Mouse (Mus musculus): Measurements from ENCODE around the gene Fbxl8.

GRCm38 (mm10) chr8:105315073-105315769, 50.8 kb downstream of the Fbxl8 start:
- TF ChIP-seq CTCF (IDR thresholded peaks at IDR 0.05; ENCODE audit: low read depth, low read length) (no peak), POLR2A (IDR thresholded peaks at IDR 0.05; ENCODE audit: borderline replicate concordance, low read depth, low read length) (no peak)
